Mouse (Mus musculus) midbrain, embryonic 11.5 days (tissue): ENCODE measurements at regions not wholly inside any gene's neighbourhood (a gene's known extent, or its start where the extent isn't known, plus 50 kb on each side); places are given as distances from the start of the nearest gene placed in this dataset.

Experiments
- ATAC-seq: fragments of 200-750 bp; cut with Nextera tagmentation; 2 replicates; pipeline ENCODE4 v1.8.0; 2017; ENCODE audit warnings: moderate TSS enrichment, moderate library complexity; ENCODE audit not compliant: low FRiP score
- DNase-seq: peaks from one replicate; pipeline ENCODE4 v3.0.0; 2015; ENCODE audit warnings: low spot score; ENCODE audit errors: missing footprints
- H3K27ac ChIP-seq: fragments of 300-500 bp; sonication (generic); 2 replicates; pipeline ENCODE4 v1.5.1; 2014; ENCODE audit warnings: low read depth, low read length
- H3K27me3 ChIP-seq: fragments of 300-500 bp; sonication (generic); 2 replicates; pipeline ENCODE4 v1.6.1; 2014; ENCODE audit warnings: mild to moderate bottlenecking, low read length, moderate library complexity, mixed read lengths; ENCODE audit not compliant: control insufficient read depth, insufficient read depth
- H3K36me3 ChIP-seq: fragments of 300-500 bp; sonication (generic); 2 replicates; pipeline ENCODE4 v1.6.1; 2014; ENCODE audit warnings: mild to moderate bottlenecking, low read length, moderate library complexity, mixed read lengths; ENCODE audit not compliant: control insufficient read depth, insufficient read depth
- H3K4me1 ChIP-seq: fragments of 300-500 bp; sonication (generic); 2 replicates; pipeline ENCODE4 v1.6.1; 2014; ENCODE audit warnings: low read length; ENCODE audit not compliant: control insufficient read depth, insufficient read depth
- H3K4me2 ChIP-seq: fragments of 300-500 bp; sonication (generic); 2 replicates; pipeline ENCODE4 v1.6.1; 2014; ENCODE audit warnings: mild to moderate bottlenecking, moderate library complexity
- H3K4me3 ChIP-seq: fragments of 300-500 bp; sonication (generic); 2 replicates; pipeline ENCODE4 v1.5.1; 2014; ENCODE audit warnings: low read depth, low read length
- H3K9ac ChIP-seq: fragments of 300-500 bp; sonication (generic); 2 replicates; pipeline ENCODE4 v1.6.1; 2014; ENCODE audit warnings: low read length
- H3K9me3 ChIP-seq: fragments of 300-500 bp; sonication (generic); 2 replicates; pipeline ENCODE4 v1.6.1; 2016; ENCODE audit warnings: low read length; ENCODE audit not compliant: control insufficient read depth
- whole genome bisulfite sequencing: fragments of 180-500 bp; shearing (Covaris S2); extraction: QIAGEN DNeasy Blood & Tissue Kit; methylation state at CpG from one replicate; pipeline ENCODE4 v1.1.7; 2014; 5-methylcytosine and 5-hydroxymethylcytosine counted together

GRCm38 (mm10) chr13:73116822-73117632, 143.3 kb upstream of the Irx4 start:
- peak; percentile 92 for ATAC-seq
- WGBS, result 70% methylated on average over 22 of the region's 22 CpGs
- Histone ChIP-seq H3K27ac (peak overlapping the region; percentile 54; the same call in 1 of the 2 replicates), H3K9ac (no peak overlapping the region), H3K4me2 (no peak overlapping the region), H3K4me3 (no peak overlapping the region), H3K36me3 (no peaks in the 10 kb centered on the region), H3K27me3 (peaks cover 6% of the 10 kb centered on the region; the same call in 1 of the 2 replicates), H3K9me3 (no peaks in the 10 kb centered on the region), H3K4me1 (0 out of 2 replicates have a peak, but pooled peaks cover 2% of the 10 kb centered on the region)
- peak; percentile 90 for DNase-seq

GRCm38 (mm10) chr13:73117633-73118076, 142.6 kb upstream of the Irx4 start:
- Histone ChIP-seq H3K9ac (no peak overlapping the region), H3K27me3 (peaks cover 6% of the 10 kb centered on the region; the same call in 1 of the 2 replicates), H3K4me2 (no peak overlapping the region), H3K4me3 (no peak overlapping the region), H3K27ac (peak overlapping the region; percentile 54; the same call in 1 of the 2 replicates), H3K4me1 (0 out of 2 replicates have a peak, but pooled peaks cover 2% of the 10 kb centered on the region), H3K36me3 (no peaks in the 10 kb centered on the region), H3K9me3 (no peaks in the 10 kb centered on the region)
- DNase-seq (peak; percentile 86), ATAC-seq (peak; percentile 68)
- WGBS, result 68% methylated on average over 15 of the region's 15 CpGs

DNA sequence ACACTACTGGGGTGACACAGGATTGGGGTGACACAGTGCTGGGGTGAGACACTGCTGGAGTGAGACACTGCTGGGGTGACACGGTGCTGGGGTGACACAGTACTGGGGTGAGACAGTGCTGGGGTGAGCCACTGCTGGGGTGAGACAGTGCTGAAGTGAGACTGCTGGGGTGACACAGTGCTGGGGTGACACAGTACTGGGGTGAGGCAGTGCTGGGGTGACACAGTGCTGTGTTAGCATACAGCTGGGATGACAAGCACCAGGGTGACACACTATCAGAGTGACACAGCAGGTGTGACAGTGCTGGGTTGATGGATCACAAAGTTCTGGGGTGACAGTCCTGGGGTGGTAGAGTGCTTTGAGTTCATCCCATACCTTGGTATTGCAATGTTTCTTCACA, 137.3 kb upstream of the Irx4 start:
- no peak overlapping the region for H3K9ac ChIP-seq
- no peaks in the 10 kb centered on the region for H3K9me3 ChIP-seq
- no peaks in the 10 kb centered on the region for H3K36me3 ChIP-seq
- no peak for DNase-seq
- H3K27ac ChIP-seq, result no peak overlapping the region
- no peak overlapping the region for H3K4me2 ChIP-seq
- 91% methylated on average over 1 of the region's 1 CpGs for WGBS
- ATAC-seq, result no peak
- H3K4me3 ChIP-seq, result no peak overlapping the region
- no peaks in the 10 kb centered on the region for H3K27me3 ChIP-seq
- H3K4me1 ChIP-seq, result 0 out of 2 replicates have a peak, but pooled peaks cover 2% of the 10 kb centered on the region

DNA sequence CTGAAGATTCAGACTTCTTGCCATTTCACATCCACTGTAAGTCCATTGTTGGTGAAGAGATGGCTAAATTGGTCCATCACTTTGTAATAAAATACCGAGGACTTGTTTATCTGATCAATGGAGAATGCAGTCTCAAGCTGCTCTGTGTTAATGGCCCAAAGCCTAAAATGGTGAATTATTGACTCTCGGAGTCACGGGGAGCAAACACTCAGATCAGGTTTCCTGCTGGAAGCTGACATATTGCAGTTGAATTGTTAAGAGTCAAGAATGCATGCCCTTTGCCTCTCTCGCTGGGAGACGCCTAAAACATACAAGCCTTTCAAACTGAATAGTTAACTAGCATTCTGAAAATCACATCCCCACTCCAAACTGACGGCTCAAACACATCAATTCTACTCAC, 129.0 kb upstream of the Irx4 start:
- Histone ChIP-seq H3K4me1 (no peaks in the 10 kb centered on the region), H3K9me3 (no peaks in the 10 kb centered on the region), H3K27ac (no peak overlapping the region), H3K9ac (no peak overlapping the region), H3K36me3 (no peaks in the 10 kb centered on the region), H3K4me2 (no peak overlapping the region), H3K27me3 (no peaks in the 10 kb centered on the region), H3K4me3 (no peak overlapping the region)
- WGBS, result 70% methylated on average over 6 of the region's 6 CpGs
- ATAC-seq (no peak), DNase-seq (no peak)

- Histone ChIP-seq H3K27me3 (no peaks in the 10 kb centered on the region), H3K4me2 (no peak overlapping the region), H3K9me3 (no peaks in the 10 kb centered on the region; the same call in 1 of the 2 replicates), H3K4me3 (no peak overlapping the region), H3K36me3 (no peaks in the 10 kb centered on the region), H3K4me1 (no peaks in the 10 kb centered on the region), H3K27ac (no peak overlapping the region), H3K9ac (no peak overlapping the region)
- DNase-seq (no peak), ATAC-seq (no peak)
- 82% methylated on average over 6 of the region's 6 CpGs for WGBS
These were observed 127.5 kb upstream of the Irx4 start for GRCm38 (mm10) chr13:73132746-73133145.

DNA sequence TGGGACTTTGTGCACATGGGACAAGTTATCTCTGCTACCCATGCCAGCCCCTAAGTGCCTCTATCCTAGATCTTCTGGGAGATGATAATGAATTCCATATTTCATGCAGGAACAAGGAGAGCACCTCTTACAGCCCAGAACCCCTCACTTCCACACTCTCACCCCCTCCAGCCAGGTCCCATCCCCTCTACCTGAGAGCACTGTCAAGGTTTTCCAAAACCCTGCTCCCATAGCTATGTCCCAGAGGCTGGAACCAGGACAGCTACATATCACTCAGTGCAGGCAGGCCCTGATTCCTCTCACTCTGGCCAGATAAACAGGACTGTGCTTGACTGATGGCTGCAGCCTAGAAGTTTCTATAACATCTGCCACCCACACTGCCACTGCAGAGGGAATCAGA, 125.3 kb upstream of the Irx4 start:
- Histone ChIP-seq H3K9ac (no peak overlapping the region), H3K4me3 (no peak overlapping the region), H3K9me3 (no peaks in the 10 kb centered on the region; the same call in 1 of the 2 replicates), H3K27me3 (no peaks in the 10 kb centered on the region), H3K36me3 (no peaks in the 10 kb centered on the region), H3K27ac (no peak overlapping the region), H3K4me2 (no peak overlapping the region), H3K4me1 (no peaks in the 10 kb centered on the region)
- DNase-seq (peak; percentile 71), ATAC-seq (no peak)

DNA sequence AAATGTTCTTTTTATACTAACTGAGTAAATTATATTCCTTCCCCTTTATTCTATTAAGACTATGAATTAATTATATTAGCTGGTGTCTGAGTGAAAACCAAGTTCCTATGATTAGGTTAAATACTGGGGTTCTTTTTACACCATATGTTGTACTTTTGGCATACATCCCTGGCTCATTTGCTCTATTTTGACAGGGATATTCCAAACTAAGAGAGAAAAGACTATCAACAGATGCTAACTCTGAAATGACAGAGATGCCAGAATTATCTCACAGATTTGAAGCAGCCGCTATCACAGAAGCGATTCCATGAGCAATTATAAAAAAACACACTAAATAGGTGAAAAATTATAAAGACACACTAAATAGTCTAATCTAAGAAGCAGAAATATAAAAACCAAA, 119.0 kb upstream of the Irx4 start:
- no peaks in the 10 kb centered on the region for H3K27me3 ChIP-seq
- no peaks in the 10 kb centered on the region for H3K4me1 ChIP-seq
- no peaks in the 10 kb centered on the region; the same call in 1 of the 2 replicates for H3K9me3 ChIP-seq
- no peak overlapping the region for H3K9ac ChIP-seq
- no peak overlapping the region for H3K4me2 ChIP-seq
- no peak for ATAC-seq
- no peak for DNase-seq
- WGBS, result 96% methylated on average over 2 of the region's 2 CpGs
- no peaks in the 10 kb centered on the region for H3K36me3 ChIP-seq
- H3K27ac ChIP-seq, result no peak overlapping the region
- no peak overlapping the region for H3K4me3 ChIP-seq

DNA sequence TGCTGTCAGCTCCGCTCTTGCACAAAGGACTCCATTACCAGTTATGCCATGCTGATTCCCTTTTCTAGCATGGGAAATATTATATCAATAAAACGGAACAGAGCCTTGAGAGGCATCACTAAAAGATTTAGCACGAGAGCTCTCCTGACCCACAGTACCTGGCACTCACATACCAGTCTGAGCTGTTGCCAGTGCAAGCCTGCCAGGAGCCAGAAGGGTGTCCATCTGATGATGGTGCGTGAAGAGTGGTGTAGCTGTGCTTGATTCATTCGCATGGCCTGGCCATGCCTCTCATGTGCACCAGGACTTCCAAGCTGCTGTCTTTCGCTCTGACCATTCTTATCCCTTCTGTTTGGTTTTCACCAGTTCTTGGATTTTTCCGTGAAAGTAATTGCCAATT, 102.3 kb upstream of the Irx4 start:
- 90% methylated on average over 7 of the region's 7 CpGs for WGBS
- no peak overlapping the region for H3K4me2 ChIP-seq
- H3K27me3 ChIP-seq, result peaks cover 6% of the 10 kb centered on the region; the same call in 1 of the 2 replicates
- no peak overlapping the region for H3K9ac ChIP-seq
- no peak for DNase-seq
- no peaks in the 10 kb centered on the region for H3K9me3 ChIP-seq
- no peak overlapping the region for H3K4me3 ChIP-seq
- H3K36me3 ChIP-seq, result no peaks in the 10 kb centered on the region
- H3K27ac ChIP-seq, result no peak overlapping the region
- no peak for ATAC-seq
- H3K4me1 ChIP-seq, result peaks cover 8% of the 10 kb centered on the region

GRCm38 (mm10) chr13:73159454-73159853, 100.8 kb upstream of the Irx4 start:
- peak overlapping the region; percentile 39; the same call in 1 of the 2 replicates for H3K4me2 ChIP-seq
- no peaks in the 10 kb centered on the region for H3K36me3 ChIP-seq
- WGBS, result 42% methylated on average over 7 of the region's 7 CpGs
- H3K9me3 ChIP-seq, result no peaks in the 10 kb centered on the region
- ATAC-seq (0 out of 2 replicates have a peak, but pooled peaks have one; percentile 17), DNase-seq (peak; percentile 84)
- H3K4me3 ChIP-seq, result no peak overlapping the region
- H3K27me3 ChIP-seq, result peaks cover 6% of the 10 kb centered on the region; the same call in 1 of the 2 replicates
- H3K4me1 ChIP-seq, result peaks cover 8% of the 10 kb centered on the region
- H3K27ac ChIP-seq, result no peak overlapping the region; the same call in 1 of the 2 replicates
- H3K9ac ChIP-seq, result peak overlapping the region; percentile 56
